Mouse (Mus musculus): ENCODE data around the gene Pam. TPM values are rescaled to one million over a fixed set of nuclear protein-coding genes. Genes with fewer than 3 reads are reported as not detected.

Gene Pam
- total and polyA plus RNA-seq, 3 experiments: not detected

DNA sequence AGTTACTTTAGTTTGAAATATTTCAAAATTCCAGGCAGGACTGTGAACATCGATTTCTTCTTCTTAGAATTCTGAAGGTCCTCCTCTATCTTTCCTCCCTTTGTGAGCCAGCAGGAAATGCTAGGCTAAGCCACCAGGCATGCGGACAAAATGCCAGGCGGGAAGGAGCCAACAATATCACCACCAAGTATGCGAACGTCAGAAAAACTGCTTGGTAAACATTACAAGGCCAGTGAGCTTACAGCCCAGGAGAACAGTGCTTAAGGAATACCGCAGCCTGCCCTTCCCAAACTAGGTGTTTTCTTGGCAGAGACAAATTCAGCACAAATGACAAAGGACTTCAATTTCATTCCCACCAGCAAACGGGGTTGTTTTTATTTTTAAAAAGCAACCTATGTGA, 15.8 kb downstream of the Pam start:
- H3K36me3 ChIP-seq (ENCODE audit: control insufficient read depth in 1 of 2, insufficient read depth in 2 of 2, low read length in 2 of 2): no peaks in the 10 kb centered on the region
- H3K79me2 ChIP-seq (ENCODE audit: control insufficient read depth, insufficient read depth, low read length, poor library complexity): no peaks in the 10 kb centered on the region
- DNase-seq (ENCODE audit: low read depth, low spot score): no peak
- no peaks in the 10 kb centered on the region for H3K4me1 ChIP-seq (ENCODE audit: control insufficient read depth in 1 of 2, insufficient read depth in 2 of 2, low read length in 2 of 2)
- no peaks in the 10 kb centered on the region for H3K9me3 ChIP-seq (replicated peaks; ENCODE audit: insufficient read depth, low read length)
- TF ChIP-seq POLR2A (IDR thresholded peaks at IDR 0.05; ENCODE audit: control insufficient read depth in 1 of 2, insufficient read depth in 1 of 2, low read depth in 1 of 2, low read length in 2 of 2, poor library complexity in 1 of 2): no peak
- TF ChIP-seq USF2 (IDR thresholded peaks at IDR 0.05; ENCODE audit: borderline replicate concordance in 1 of 2, insufficient read depth in 1 of 2, low read depth in 1 of 2, low read length in 2 of 2): no peak
- TF ChIP-seq KAT2A (conservative IDR thresholded peaks at IDR 0.05; ENCODE audit: low read depth, low read length): no peak
- no peak for TF ChIP-seq ZKSCAN1 (IDR thresholded peaks at IDR 0.05; ENCODE audit: low read depth, low read length)
- TF ChIP-seq POLR2AphosphoS2 (IDR thresholded peaks at IDR 0.05; ENCODE audit: low read length): no peak
- no peak for TF ChIP-seq TBP (IDR thresholded peaks at IDR 0.05; ENCODE audit: low read depth, low read length)
- no peak for TF ChIP-seq CHD2 (IDR thresholded peaks at IDR 0.05; ENCODE audit: low read length)
- TF ChIP-seq MAX (IDR thresholded peaks at IDR 0.05; ENCODE audit: low read length): no peak
- TF ChIP-seq ZC3H11A (IDR thresholded peaks at IDR 0.05; ENCODE audit: low read depth, low read length): no peak
- TF ChIP-seq E2F4 (IDR thresholded peaks at IDR 0.05; ENCODE audit: borderline replicate concordance, low read depth, low read length): no peak
- no peak for TF ChIP-seq MAZ (IDR thresholded peaks at IDR 0.05; ENCODE audit: low read depth, low read length)
- H3K4me3 ChIP-seq (ENCODE audit: control insufficient read depth in 1 of 2, insufficient read depth in 1 of 2, low read depth in 2 of 2, low read length in 2 of 2): no peak overlapping the region
- no peak overlapping the region for H3K27ac ChIP-seq (ENCODE audit: control insufficient read depth, low read depth, low read length)
- peaks cover 0 to 2% of the 10 kb centered on the region in 2 experiments; a peak in 1 of 4 replicates for H3K27me3 ChIP-seq (ENCODE audit: control insufficient read depth in 1 of 2, insufficient read depth in 2 of 2, low read length in 2 of 2)
- no peak overlapping the region for H3K9ac ChIP-seq (ENCODE audit: control insufficient read depth, low read depth, low read length, poor library complexity, severe bottlenecking)

DNA sequence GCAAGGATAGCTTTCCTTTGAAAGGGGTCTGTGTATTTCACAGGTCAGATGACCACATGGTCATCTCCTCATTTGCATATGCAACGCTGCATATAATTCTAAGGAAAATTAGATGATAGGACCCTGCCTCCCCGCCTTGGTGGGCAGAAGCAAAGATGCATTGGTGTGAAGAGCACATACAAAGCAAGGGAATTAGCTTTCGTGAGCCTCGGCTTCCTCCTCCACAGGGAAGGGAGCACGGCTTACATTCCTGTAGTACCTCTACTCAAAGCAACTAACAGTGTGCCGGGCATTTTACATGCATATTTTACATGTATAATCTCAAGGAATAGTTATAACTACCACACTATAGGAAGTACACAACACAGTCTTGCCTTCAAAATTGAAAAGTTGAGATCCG, 16.7 kb downstream of the Pam start:
- Histone ChIP-seq H3K9me3 (replicated peaks; ENCODE audit: insufficient read depth, low read length) (no peaks in the 10 kb centered on the region), H3K27ac (ENCODE audit: control insufficient read depth, low read depth, low read length) (no peak overlapping the region), H3K36me3 (ENCODE audit: control insufficient read depth in 1 of 2, insufficient read depth in 2 of 2, low read length in 2 of 2) (no peaks in the 10 kb centered on the region), H3K79me2 (ENCODE audit: control insufficient read depth, insufficient read depth, low read length, poor library complexity) (no peaks in the 10 kb centered on the region), H3K9ac (ENCODE audit: control insufficient read depth, low read depth, low read length, poor library complexity, severe bottlenecking) (no peak overlapping the region), H3K4me1 (ENCODE audit: control insufficient read depth in 1 of 2, insufficient read depth in 2 of 2, low read length in 2 of 2) (no peaks in the 10 kb centered on the region), H3K4me3 (ENCODE audit: control insufficient read depth in 1 of 2, insufficient read depth in 1 of 2, low read depth in 2 of 2, low read length in 2 of 2) (no peak overlapping the region), H3K27me3 (ENCODE audit: control insufficient read depth in 1 of 2, insufficient read depth in 2 of 2, low read length in 2 of 2) (peaks cover 0 to 2% of the 10 kb centered on the region in 2 experiments; a peak in 1 of 4 replicates)
- TF ChIP-seq BHLHE40 (IDR thresholded peaks at IDR 0.05; ENCODE audit: borderline replicate concordance, low read depth, low read length) (no peak), RAD21 (IDR thresholded peaks at IDR 0.05; ENCODE audit: low read depth, low read length) (no peak), SIN3A (IDR thresholded peaks at IDR 0.05; ENCODE audit: low read length) (no peak), MEF2A (IDR thresholded peaks at IDR 0.05; ENCODE audit: extremely low read depth, insufficient replicate concordance, low read depth, low read length, poor library complexity, severe bottlenecking) (no peak)
- DNase-seq (ENCODE audit: low read depth, low spot score): no peak

DNA sequence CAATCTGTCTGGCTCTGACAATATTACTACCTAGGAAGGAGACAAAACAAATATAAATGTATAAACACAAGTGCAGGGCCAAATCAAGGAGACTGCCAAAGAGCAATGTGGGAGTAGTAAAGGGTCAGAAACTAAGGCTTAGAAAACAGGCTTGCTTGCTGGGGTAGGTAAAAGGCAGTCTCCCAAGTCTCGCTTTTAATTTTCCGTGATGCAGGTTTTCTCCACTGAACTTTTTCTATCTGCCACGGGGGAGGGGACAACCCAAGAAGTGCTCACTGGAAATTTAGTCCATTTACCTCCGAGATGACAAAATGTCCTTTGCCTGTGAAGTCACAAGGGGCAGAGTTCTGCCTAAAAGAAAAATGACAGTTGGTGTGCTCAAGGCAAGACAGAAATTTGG, 21.6 kb downstream of the Pam start:
- Histone ChIP-seq H3K27ac (ENCODE audit: control insufficient read depth, low read depth, low read length) (no peak overlapping the region), H3K27me3 (ENCODE audit: control insufficient read depth in 1 of 2, insufficient read depth in 2 of 2, low read length in 2 of 2) (no peaks in the 10 kb centered on the region; a peak in 1 of 4 replicates), H3K36me3 (ENCODE audit: control insufficient read depth in 1 of 2, insufficient read depth in 2 of 2, low read length in 2 of 2) (no peaks in the 10 kb centered on the region), H3K4me3 (ENCODE audit: control insufficient read depth in 1 of 2, insufficient read depth in 1 of 2, low read depth in 2 of 2, low read length in 2 of 2) (no peak overlapping the region), H3K9me3 (replicated peaks; ENCODE audit: insufficient read depth, low read length) (no peaks in the 10 kb centered on the region; the same call in 1 of the 2 replicates), H3K79me2 (ENCODE audit: control insufficient read depth, insufficient read depth, low read length, poor library complexity) (no peaks in the 10 kb centered on the region), H3K4me1 (ENCODE audit: control insufficient read depth in 1 of 2, insufficient read depth in 2 of 2, low read length in 2 of 2) (no peaks in the 10 kb centered on the region), H3K9ac (ENCODE audit: control insufficient read depth, low read depth, low read length, poor library complexity, severe bottlenecking) (no peak overlapping the region)
- no peak for TF ChIP-seq E2F4 (IDR thresholded peaks at IDR 0.05; ENCODE audit: borderline replicate concordance, low read depth, low read length)
- no peak for TF ChIP-seq CHD1 (IDR thresholded peaks at IDR 0.05; ENCODE audit: low read depth, low read length)
- no peak for TF ChIP-seq MYC (IDR thresholded peaks at IDR 0.05; ENCODE audit: low read depth, low read length)
- no peak for TF ChIP-seq MAX (IDR thresholded peaks at IDR 0.05; ENCODE audit: low read length)
- no peak for TF ChIP-seq GABPA (IDR thresholded peaks at IDR 0.05; ENCODE audit: low read depth, low read length)
- TF ChIP-seq SIN3A (IDR thresholded peaks at IDR 0.05; ENCODE audit: low read length): no peak
- no peak for TF ChIP-seq GATA1 (IDR thresholded peaks at IDR 0.05; ENCODE audit: low read depth, low read length)
- TF ChIP-seq MYB (IDR thresholded peaks at IDR 0.05; ENCODE audit: low read depth, low read length): no peak
- no peak for DNase-seq (ENCODE audit: low read depth, low spot score)
